Mouse (Mus musculus) retina, postnatal 1 day (tissue): Measurements from ENCODE around the gene Serpinb6a.

ENCODE experiments used
- DNase-seq: peaks from one replicate; pipeline ENCODE4 v3.0.0-alpha.2; 2012

Gene Serpinb6a

GRCm38 (mm10) chr13:33905176-33905954 is 97.2 kb downstream of the Serpinb6a start, which contains the start of gene Serpinb6c:
Serpinb6c (minus strand) TSS chr13:33905708.
- no peak for DNase-seq

GRCm38 (mm10) chr13:33903290-33903689 is 99.3 kb downstream of the Serpinb6a start:
- no peak for DNase-seq

GRCm38 (mm10) chr13:33894207-33894606 is 108.4 kb downstream of the Serpinb6a start:
- peak; percentile 32 for DNase-seq
